Mouse (Mus musculus): ENCODE measurements around the gene Tjp2. TPM values are rescaled to one million over a fixed set of nuclear protein-coding genes. Genes with fewer than 3 reads are reported as not detected.

Tjp2 gene
- total RNA-seq, 2 experiments from 2014 or later, result 13.3 to 15.3 TPM

DNA sequence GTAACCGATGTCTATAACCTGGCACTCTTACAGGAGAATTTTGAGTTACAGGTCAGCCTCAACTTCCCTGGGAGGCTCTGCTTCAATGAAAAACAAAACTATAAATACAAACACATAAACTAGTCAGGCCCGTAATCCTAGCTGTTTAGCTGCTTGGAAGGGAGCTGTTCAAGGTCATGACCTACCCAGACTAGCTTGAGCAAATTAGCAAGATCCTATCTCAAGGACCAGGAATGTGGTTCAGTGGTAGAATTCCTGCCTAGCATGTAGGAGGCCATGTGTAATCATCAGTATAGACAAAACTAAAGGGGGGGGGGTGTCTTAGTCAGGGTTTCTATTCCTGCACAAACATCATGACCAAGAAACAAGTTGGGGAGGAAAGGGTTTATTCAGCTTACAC, 46.7 kb downstream of the Tjp2 start:
- DNase-seq, result no peak

DNA sequence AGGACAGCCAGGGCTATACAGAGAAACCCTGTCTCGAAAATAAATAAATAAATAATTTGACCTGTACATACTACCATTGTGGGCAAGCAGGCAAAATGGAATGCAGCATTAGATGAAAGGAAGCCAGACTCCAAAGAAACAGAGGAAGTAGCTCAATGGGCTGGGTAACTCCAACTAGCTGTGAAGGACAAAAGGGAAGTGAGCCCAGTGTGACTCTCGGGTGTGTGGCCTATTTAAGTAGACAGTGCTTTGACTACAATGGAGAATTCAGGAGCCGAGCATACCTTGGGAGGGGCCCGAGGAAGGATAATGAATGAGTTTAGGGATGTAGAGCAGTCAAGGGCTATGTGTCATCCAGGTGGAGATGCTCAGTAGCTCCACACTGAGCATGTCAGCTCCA, 48.1 kb downstream of the Tjp2 start:
- DNase-seq, result no peak

DNA sequence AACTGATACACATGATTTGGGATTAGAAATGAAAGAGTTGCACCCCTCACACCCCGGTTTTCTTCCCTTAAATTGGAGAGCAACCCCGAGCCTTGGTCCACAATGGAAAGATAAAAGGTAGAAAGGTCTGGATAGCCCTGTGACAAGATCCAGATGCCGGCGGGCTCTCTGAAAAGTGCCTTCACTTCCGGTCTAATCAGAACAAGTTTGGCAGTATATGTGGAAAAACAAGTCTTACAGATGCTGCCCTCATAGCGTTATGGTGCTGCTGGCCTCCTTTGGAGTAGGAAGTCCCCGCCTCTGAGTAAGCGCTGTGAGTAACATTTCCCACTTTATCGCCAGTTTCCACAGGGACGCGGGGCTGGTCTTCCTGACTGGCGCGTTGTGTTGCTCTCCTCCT, 49.9 kb downstream of the Tjp2 start:
- DNase-seq, result peak; percentile 64 to 70

DNA sequence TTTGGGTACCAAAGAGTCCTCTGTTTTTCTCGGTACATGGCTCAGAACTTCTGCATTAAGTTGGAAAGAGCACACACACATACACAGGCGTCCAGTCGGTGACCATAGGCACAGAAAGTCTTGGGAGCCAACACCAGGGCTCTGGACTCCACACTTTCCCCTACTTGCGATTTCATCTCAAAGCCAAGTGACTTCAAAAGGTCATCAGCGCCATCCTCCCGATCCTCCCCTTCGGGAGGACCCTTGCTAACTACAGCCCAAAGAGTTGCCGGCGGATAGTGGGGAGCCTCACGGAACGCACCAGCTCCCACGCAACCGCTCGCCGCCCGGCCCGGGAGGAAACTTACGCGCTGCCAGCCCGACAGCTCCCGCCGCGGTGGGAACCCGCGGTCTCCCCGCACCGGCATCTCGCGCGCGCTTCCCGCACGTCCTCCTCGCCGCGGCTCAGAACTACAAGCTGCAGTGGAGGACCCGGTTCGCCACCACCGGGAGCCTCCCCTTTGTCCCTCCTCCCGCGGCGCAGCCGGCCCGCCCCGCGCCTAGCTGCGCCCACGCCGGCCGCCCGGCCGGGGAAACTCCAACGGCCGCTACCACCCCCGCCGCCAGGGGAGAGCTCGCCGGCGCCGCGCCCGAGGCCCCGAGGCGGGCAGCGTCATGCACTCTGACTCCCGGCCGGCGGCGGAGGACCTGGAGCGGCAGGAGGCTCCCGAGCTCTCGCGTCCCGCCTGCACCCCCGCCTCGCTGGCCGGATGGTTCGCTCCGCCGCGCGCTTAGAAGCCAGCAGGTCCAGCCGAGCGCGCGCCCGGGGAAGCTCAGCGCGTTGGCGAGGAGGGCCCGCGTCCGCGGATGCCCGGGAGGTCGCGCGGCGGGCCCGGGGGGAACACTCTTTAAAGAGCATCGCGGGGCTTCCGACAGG, 51.0 kb downstream of the Tjp2 start:
- peak; percentile 95 to 98 for DNase-seq

DNA sequence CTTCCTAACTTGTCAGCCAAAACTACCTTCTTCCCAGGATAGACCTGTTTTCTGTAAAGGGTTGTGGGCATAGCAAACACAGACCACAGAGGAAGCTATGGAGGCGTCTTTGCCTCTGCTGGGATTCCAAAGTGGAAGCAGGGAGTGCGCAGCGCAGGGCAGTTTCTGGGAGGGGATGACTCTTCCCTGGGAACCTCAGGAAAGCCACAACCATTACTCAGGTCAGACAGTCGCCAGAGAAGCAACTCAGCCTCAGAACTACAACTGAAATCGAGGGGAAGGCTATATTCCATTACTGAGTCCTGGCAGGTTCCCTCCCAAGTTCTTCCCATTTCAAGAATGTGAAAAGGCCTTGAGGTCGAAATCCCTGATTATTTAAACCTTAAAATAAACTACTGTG, 51.8 kb downstream of the Tjp2 start:
- DNase-seq, result no peak

DNA sequence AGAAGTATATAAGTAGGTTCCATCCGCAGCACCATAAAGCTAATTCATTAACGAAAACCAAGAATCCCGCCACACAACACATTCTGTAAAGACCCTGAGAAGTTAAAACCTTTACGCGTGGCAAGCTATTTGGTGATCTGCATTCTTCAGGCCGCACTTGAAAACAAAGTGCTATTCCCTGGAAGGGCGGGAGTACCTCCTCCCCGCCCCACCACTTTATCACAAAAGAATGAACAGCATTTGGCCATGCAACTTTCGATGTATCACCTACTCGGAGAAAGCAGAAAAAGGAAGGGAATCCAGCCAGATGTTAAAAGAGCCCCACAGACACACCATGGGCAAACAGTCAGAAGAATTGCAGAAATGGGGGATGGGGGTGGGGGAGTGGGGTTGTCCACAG, 56.3 kb downstream of the Tjp2 start:
- DNase-seq, result no peak

DNA sequence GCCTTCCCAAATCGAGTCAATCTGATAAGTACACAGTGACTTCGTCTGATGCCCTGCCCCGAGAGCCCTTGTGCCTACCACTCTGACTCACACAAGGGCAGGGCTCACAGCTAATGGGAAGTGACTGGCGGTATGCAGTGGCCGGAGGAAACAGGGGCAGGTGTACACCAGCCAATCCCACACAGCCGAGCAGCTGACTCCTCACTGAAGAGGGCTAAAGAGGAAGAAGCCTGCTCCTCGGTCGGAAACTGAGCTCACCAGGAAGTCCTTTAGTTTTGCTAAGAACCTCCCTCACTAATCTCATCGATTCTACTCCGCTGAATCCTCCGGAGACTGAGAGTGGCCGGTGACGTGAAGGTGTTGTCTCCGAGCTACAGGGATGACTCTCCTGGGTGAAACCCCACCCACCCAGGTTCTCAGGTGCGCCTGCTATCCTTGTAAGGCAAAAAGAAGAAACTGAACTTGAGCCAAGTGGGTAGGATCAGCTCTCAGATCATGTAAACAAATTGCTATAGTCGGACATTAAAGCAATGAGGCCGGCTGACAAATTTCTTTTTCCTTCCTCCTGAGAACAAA, 58.2 kb downstream of the Tjp2 start:
- DNase-seq, result peak; percentile 61 to 80

DNA sequence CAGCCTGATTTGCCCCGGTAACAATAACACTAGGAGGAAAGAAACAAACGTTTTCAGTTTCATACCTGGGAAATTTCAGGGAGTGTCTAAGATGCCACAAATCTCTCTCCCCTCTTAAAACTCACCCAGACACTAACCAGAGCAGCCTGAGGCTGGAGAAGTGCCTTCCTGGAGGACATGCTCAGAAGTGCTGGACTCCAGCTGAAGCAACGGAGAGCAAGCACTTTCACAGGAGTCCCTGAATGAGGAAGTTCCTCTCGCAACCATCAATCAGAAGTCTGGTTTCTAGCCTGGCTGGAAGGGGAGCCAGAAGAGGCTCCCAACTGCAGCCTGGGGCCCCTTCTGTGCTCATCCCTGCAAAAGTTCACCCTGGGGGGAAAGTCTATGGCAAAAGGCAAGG, 60.9 kb downstream of the Tjp2 start:
- DNase-seq, result no peak

DNA sequence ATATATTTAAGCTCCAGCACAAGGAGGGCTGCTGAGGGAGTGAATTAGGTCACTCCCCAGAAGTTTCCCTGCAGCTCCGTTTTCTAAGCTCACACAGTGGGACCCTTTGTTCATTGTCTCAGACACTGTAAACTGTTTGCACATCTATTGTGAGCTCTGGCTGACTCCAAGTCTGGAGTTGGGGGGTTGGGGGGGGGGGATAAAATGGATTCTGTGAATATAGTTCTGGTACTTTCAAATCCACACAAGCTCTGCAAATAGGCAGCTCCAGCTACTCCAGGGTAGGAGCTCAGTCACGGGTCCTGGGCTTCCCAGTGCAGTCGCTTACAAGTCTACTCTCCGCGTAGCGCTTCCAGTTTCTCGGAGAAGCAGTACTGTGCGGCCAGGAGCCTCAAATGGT, 64.4 kb downstream of the Tjp2 start:
- DNase-seq, result no peak

DNA sequence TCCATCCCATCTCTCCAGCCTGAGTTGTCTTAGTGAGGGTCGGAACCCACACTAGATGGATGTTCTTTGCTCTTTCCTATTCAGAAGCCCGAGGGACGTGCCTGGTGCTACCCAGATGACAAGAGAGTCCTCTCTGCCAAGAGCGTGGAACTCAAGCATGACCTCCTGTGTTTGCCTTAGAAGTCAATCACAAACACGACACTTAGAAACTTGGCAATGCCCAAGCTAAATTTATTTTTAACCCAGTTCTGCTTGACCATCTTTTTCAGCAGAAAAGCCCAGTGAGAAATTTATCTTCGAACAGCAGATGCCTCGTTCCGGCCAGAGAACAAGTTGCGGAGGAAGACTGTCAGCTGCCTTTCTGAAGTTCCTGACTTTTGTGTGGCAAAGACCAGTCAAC, 65.1 kb downstream of the Tjp2 start:
- DNase-seq, result peak; percentile 59 to 71

DNA sequence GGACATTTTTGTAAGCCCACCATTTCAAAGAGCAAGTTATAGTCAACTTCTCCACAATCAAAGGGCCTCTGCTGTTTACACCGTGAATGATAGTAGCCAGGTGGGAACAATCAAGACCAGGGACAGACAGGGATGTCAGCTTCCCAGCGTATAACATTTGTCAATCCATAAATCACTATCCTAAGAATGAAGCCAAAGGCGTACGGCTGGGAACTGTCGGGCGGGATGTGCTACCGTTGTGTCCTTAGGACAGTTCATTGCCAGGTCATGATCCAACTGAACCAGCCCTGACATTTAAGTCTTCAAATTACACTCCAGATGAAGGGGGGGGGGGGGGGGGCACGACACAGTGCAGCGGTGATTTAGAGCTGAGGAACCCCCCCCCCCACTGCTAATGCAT, 65.5 kb downstream of the Tjp2 start:
- no peak for DNase-seq

DNA sequence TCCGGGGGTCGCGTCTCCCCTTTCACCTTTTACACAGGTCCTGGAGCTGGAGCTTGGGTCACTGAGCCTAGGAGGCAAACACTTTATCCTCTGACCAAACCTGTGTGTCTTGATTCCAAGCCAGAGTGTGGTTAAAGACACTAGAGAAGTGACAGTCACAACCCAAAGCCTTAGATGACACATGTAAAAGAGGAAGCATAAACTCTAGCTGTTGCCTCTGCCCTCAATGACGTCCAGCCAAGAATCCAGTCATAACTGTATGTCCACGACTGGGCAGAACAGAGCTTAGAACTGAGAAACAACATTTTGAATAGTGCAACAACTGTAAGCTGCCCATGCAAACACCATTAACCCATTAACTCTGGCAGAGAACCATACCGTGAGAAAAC, 68.8 kb downstream of the Tjp2 start:
- no peak for DNase-seq

DNA sequence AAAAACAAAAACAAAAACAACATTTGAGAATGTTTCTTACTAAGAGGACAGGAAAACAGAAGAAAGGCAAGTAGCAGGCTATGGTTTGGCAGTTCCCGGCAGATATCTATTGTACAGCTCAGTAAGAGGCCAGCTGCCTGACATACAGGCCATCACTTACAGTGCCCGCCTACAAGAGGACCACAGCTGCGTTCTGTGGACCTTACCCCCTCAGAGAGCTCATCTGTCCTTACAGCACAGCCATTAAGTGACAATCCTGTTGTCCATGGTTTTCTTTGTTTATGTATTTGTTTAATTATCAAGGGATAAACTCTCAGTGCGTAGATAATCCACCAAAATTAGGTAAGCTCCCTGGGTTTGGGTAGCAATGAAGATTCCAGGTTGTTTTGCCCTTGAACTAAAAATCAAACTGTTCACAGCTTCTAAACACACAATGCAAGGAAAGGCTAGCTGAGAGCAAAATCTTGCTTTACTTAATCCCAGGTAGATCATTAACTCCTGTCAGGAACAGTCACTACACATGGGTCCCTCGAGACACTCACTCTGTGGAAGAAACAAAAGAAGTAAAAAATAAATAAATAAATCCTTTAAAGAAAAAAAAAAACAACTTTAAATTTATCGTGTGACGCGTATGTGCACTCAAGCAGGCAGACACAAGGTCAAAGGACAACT, 69.3 kb downstream of the Tjp2 start:
- DNase-seq, result no peak

DNA sequence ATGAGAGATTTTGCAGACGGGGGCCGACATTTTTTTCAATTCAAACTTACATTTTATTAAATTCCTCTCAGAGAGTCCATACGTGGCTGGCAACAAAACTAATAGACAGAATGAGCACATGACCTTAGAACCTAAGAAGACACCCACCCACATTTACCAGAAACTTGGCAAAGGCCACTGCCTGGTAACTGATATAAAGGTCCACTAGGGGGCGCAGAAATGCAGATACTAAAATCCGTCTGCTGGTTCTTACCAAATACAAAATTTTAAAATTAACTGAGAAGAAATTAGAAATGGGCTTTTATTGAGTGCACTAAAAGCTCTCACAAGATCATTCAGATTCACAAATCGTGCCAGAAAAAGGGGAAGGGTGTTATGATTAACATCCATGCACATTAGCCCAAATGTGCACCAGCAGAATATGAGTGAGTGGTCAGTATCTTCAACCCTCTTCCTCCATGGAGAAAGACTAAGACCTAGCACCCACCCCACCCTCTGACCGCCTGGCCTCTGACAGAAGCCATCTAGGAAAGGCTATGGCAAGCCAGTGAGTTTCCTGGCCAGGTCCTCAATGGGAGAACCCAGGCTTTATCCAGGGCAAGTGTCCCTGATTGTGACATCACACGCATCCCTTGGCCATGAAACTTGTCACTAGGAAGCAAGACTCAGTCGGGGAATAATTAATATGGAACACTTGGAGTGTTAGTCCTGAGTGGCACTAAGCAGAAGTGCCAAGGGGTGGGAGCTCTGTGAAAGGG, 71.4 kb downstream of the Tjp2 start:
- peak; percentile 53 to 76 for DNase-seq

DNA sequence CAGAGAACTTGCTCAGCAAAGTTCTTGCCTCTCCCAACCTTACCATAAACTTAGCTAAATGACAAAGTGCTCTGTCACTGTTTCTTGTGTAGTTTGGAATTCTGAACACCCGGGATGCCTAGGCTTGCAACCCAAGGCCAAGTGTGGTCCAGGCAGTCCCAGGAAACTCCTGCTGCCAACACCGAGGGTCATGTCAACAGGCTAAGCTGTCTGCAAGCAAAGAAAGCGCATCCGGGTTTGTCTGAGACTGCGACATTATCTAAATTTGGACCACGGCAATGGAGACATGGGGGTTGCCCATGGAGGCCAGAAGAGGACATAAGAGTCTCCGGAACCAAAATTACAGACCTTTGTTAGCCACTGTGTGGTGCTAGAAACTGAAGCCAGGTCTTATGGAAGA, 80.8 kb downstream of the Tjp2 start:
- no peak for DNase-seq

DNA sequence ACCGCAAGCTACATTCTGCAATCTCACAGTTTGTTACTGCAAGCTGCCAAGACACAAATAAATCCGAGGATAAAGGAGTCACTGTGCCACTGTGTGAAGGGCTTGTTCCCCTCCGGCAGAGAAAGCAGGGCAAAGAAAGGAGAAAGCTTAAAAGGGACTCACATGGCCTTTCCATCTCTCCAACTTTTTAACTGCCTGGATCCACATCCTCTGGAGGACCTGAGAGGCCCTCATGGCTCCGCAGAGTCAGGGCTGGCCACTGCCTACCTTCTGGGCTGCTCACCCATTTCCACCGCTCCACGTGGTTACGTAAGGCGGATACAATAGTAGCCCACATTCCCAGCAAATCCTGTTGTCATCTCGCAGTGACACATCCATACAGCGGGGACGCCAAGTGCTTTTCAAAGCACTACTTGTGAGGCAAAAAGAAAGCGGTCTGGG, 82.2 kb downstream of the Tjp2 start:
- DNase-seq, result no peak

DNA sequence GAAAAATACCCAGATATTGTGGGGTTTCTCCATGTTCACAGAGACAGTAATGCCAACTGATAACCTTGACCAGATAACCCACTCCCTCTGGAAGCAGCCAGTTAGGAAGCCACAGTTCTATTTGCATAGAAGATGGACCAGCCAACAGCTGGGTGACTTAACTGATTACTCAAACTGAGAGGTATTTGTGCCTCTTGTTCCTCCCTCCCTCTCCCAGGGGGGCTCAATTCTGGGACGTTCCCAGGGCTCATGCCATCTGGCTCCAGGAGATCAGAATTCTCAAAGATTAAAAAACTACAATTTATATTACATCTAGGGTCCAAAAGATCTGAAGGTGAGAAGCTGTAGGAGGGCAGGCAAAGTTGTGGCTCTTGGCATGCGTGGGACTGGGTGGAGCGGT, 84.5 kb downstream of the Tjp2 start:
- peak in 1 of 2 experiments; percentile 22 for DNase-seq

DNA sequence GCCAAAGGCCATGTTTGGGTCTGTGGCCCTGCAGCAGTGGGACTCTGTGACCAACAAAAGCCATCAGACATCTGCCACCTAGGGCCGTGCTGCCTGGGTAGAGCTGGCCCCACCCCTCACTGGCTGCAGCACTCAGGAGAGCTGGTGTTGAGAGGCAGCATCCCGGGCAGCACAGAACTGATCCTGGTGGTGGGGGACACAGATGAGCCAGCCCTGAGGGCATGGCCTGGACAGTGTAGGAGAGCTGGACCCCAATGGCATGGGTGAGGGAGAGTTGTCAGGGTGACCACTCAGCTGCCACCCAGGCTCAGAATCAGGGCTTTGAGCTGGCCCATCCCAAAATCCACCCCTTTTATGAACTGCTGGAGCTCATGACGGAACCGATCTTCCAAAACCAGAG, 87.4 kb downstream of the Tjp2 start:
- DNase-seq, result no peak

DNA sequence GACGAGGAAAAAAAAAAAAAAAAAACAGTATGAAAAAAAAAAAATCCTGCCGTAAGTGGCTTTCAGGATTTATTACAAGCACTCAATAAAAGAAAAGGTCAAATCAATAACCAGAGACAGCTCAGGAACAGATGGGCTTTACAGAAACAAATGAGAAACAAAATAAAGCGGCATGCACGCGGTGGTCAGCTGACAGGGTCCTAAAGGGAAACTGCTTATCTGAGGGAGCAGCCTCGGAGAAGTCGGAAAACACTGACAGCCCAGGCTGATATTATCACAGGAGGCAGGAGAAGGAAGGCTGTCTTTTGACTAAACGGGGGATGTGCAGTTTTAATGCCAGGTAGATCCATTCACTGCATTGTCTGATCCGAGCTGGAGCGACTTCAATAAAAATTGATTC, 89.8 kb downstream of the Tjp2 start:
- DNase-seq, result peak in 1 of 2 experiments; percentile 32

DNA sequence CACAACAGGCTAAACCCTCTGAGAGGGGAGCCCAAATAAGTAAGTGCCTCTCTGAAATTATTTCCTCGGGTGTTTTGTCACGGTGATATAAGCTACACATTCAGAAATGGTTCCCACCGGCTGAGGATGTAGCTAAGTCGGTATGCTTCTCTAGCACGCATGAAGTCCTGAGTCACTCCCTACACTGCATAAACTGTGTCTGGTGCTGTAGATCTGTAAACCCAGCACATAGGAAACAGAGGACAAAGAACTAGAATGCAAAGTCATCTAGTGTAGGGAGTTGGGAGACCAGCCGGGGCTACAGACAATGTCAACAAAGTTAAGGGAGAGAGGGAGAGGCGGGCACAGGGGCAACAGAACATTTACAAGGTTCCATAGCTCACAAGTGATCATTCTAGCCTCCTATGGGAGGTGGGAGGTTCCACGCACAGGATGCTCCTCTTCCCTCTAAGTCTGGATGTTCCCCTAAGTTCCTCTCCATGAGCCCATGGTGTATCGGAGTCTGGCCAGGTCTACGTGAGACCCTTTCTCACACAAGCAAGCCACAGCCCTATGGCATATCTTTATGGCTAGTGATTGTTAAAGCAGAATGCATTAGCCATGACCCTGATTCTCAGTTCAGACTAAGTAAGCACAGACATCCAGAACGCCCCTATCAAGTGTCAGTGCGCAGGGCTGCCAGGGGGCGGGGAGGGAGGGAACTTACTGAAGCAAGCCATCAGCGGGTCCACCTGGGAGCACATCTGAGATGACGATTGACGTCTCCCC, 90.5 kb downstream of the Tjp2 start:
- DNase-seq, result no peak

DNA sequence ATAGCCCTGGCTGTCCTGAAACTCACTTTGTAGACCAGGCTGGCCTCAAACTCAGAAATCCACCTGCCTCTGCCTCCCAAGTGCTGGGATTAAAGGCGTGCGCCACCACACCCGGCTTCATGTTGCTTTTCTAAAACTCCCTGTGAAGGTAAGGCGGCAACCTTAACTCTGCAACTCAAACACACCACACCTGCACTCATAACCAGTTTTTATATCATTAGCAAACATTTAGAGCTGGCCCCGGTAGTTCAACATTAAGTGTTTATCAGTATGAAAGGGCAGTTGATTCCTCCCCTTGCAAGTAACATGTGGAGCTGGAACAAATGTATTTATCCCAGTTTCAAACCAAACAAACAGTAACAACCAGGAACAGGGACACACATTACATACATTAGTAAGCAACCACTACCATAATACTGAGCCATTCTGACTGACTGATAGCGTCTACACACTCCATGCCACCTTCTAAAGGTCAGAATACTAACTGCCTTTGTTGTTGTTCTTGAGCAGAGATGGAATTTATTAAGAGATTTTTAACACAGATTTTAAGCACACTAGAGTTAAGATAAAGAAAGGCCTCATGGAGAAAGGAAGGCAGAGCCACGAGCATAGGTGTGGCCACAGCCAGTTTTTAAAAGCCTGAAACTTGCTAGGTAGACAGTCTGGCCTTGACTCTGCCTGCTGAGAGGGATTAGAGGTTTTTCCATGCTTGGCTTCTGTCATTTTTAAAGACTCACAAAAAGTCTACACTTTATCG, 101.1 kb downstream of the Tjp2 start:
- no peak for DNase-seq
